Mouse (Mus musculus): ENCODE measurements around the gene 1700016H13Rik.

- TF ChIP-seq CTCF (IDR thresholded peaks at IDR 0.05; ENCODE audit: insufficient read depth, low read depth, low read length) (no peak), POLR2A (IDR thresholded peaks at IDR 0.05; ENCODE audit: insufficient read depth, low read depth, low read length) (no peak)
Measured at GRCm38 (mm10) chr5:103673611-103674010, 17.8 kb upstream of the 1700016H13Rik start.
